Mouse (Mus musculus) megakaryocyte, embryonic 14.5 days (primary cell): ENCODE data around the gene Efnb3.

Experiments used
- FLI1 ChIP-seq: IDR thresholded peaks from 2 replicates; pipeline ENCODE4 v1.6.1; 2012; ENCODE audit warnings: low read length, inconsistent platforms, mixed read lengths
- GATA1 ChIP-seq: IDR thresholded peaks from 3 replicates; pipeline ENCODE4 v1.6.1; 2012; ENCODE audit warnings: mixed read lengths, low read length, inconsistent platforms, borderline replicate concordance

DNA sequence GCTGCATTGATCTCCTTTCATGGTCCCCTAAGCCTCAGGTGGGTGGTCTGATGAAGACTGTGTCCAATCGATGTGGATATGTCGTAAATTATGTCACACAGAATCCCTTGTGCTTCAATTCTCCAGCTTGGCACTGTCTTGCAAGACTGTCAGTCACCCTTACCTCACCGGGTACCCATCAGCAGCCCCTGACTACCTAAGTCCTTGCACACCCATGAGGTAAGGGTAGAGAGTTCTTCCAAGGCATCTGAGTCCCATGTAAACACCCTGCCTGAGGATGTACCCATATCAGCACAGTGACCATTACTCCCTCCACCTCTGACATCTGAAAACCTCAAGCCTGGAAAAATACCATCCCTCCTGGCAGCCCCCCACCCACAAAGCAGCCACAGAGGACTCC, 44.3 kb upstream of the Efnb3 start:
- no peak for TF ChIP-seq GATA1
- TF ChIP-seq FLI1, result no peak
